Mouse (Mus musculus): ENCODE data around the gene Xpnpep2.

Xpnpep2 gene

DNA sequence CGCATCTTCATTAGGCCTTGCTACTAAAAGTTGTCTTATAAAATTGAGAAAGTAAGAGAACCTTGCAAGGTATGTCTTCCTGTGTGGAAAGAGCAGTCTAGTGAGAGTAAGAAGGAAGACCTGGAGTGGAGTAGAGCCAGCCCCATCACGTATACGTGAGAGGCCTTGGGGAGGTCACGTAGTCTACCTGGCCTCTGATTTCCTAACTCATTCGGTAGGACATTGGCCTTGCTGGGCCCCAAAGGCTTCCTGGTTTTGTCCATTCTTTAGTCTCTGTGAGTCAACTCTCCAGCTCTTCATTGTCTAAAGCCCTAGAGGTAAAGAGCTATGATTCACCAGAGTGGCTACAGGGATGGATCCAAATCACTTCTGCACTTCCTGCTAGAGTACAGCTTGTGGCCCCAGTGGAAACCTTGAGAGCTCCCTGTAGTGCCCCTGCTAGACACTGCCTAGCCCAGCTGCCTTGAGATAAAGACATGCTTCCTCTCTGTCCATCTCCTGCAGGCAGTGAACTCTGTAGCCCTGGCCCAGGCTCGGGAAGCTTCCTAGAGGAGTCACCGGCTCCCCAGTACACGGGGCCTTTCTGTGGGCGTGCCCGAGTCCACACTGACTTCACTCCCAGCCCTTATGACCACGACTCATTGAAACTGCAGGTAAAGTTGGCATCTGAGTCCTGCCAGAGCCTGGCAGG lies 49.8 kb downstream of the Xpnpep2 start:
- no peak for DNase-seq (ENCODE audit: low read depth, low spot score)

DNA sequence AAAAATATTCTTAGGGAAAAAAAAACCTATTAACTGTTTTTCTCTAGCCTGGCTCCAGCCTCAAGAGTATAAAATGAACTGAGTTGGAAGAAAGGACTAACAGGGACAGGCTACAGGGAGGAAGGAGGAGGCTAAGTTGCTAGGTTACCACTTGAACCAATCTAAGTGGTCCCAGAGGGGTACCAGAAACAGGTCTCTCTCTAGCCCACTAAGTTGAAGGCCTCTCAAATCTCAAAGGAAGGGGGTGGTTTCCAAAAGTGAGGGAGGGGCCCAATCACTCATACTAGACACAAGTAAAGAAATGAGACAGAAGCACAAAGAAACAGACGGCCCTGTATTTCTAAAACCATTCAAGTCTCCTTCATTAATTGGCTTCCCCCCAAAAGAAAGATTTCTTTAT lies 61.4 kb downstream of the Xpnpep2 start:
- DNase-seq (ENCODE audit: low read depth, low spot score), result peak; percentile 3

DNA sequence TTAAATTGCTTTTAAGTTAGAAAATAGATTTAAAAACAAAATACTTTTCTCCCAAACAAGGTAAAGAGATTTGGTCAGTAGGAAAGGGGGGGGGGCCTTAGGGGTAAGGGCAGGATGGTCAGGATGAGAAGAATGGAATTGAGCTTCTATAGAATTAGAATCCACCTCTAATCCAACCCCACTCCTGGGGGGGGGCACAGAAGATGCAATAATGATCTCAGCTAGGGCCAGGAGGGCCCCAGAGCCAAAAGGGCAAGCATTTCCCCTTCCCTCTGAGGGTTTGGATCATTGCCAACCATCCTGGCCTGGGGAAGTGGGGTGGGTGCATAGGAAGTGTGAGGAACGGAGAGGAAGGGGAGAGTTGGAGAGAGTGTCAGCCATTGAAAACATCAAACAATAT lies 61.8 kb downstream of the Xpnpep2 start:
- DNase-seq (ENCODE audit: low read depth, low spot score), result no peak

DNA sequence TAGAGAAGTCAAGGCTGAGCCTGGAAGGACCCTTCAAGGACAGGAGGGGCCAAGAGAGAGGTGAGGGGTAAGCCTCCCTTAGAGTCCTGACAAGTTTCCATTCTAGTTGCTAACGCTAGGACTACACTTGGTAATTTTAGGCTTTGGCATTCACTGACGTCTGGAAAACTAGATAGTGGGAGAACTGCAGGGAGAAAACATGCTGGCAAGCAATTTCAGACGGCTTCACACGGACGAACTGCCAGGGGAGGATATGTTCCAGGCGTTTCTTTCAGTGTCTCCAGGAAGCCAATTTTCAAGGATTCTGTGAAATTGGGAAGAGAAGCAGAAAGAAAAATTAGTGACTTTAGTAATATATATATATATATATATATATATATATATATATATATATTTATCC lies 73.3 kb downstream of the Xpnpep2 start:
- no peak for DNase-seq (ENCODE audit: low read depth, low spot score)

DNA sequence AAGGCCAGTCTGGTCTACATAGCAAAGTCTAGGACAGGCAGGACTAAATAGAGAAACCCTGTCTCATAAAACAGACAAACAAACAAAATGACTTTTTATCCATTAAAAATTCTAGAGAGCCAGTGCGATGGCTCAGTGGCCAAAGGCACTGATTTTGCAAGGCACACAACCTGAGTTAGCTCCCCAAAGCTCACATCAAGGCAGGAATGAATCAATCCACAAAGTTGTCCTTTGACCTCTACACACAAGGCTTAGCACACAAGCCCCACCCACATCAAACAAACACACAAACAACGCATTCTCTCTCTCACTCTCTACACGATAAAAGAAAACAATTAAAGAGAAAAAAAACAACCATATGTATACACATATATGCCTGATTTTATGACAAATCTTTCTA lies 76.2 kb downstream of the Xpnpep2 start:
- DNase-seq (ENCODE audit: low read depth, low spot score), result no peak
